Mouse (Mus musculus): ENCODE data around the gene Fam71e1.

- no peak for TF ChIP-seq FLI1 (IDR thresholded peaks at IDR 0.05; ENCODE audit: low read length)
- no peak for TF ChIP-seq GATA1 (IDR thresholded peaks at IDR 0.05; ENCODE audit: borderline replicate concordance, low read length)
Measured at GRCm38 (mm10) chr7:44460767-44461502, 35.4 kb upstream of the Fam71e1 start.
